Mouse (Mus musculus): ENCODE results near the gene Aga.
"Not testable (repeated sequence)": the region's sequence is repeated elsewhere in the genome, so short reads cannot be mapped to it uniquely, and the experiment has no call there.

The Aga gene

GRCm38 (mm10) chr8:53511551-53512127 lies at the start of gene Aga:
Gene Aga (plus strand): TSS chr8:53511727.
- in situ Hi-C loops (cut with MboI, MseI), result no loop called here

- in situ Hi-C loops (cut with MboI, MseI), result no loop called here
Observed at GRCm38 (mm10) chr8:53489063-53489462, 22.5 kb upstream of the Aga start.

- in situ Hi-C loops (cut with MboI, MseI), result no loop called here
Observed at GRCm38 (mm10) chr8:53496216-53496615, 15.3 kb upstream of the Aga start.

GRCm38 (mm10) chr8:53496885-53497326 lies 14.6 kb upstream of the Aga start:
- in situ Hi-C loops (cut with MboI, MseI), result no loop called here

GRCm38 (mm10) chr8:53538049-53538448 lies 26.5 kb downstream of the Aga start:
- in situ Hi-C loops (cut with MboI, MseI), result not testable (repeated sequence)

GRCm38 (mm10) chr8:53539585-53539984 lies 28.1 kb downstream of the Aga start:
- in situ Hi-C loops (cut with MboI, MseI), result no loop called here

- in situ Hi-C loops (cut with MboI, MseI), result no loop called here
Observed at GRCm38 (mm10) chr8:53562441-53563040, 51.0 kb downstream of the Aga start.

GRCm38 (mm10) chr8:53566223-53566622 lies 54.7 kb downstream of the Aga start:
- in situ Hi-C loops (cut with MboI, MseI), result no loop called here
